Mouse (Mus musculus): Measurements from ENCODE around the gene Gtf2f1. TPM values are rescaled to one million over a fixed set of nuclear protein-coding genes. Genes with fewer than 3 reads are reported as not detected.

Gene Gtf2f1
- total and polyA plus RNA-seq, 3 experiments, result 145 to 171 TPM; not detected in 1

- no peaks in the 10 kb centered on the region for H3K9me3 ChIP-seq (replicated peaks; ENCODE audit: insufficient read depth, low read length)
- peak; percentile 34 for DNase-seq (ENCODE audit: low read depth, low spot score)
- H3K4me3 ChIP-seq (ENCODE audit: control insufficient read depth in 1 of 2, insufficient read depth in 1 of 2, low read depth in 2 of 2, low read length in 2 of 2), result no peak overlapping the region
- no peak overlapping the region for H3K27ac ChIP-seq (ENCODE audit: control insufficient read depth, low read depth, low read length)
- TF ChIP-seq TCF12 (IDR thresholded peaks at IDR 0.05; ENCODE audit: low read depth, low read length) (no peak), SMC3 (IDR thresholded peaks at IDR 0.05; ENCODE audit: low read depth, low read length) (no peak), RCOR1 (IDR thresholded peaks at IDR 0.05; ENCODE audit: low read depth, low read length) (no peak), RAD21 (IDR thresholded peaks at IDR 0.05; ENCODE audit: low read depth, low read length) (no peak), MYC (IDR thresholded peaks at IDR 0.05; ENCODE audit: low read depth, low read length) (no peak), CHD1 (IDR thresholded peaks at IDR 0.05; ENCODE audit: low read depth, low read length) (no peak)
- no peaks in the 10 kb centered on the region for H3K4me1 ChIP-seq (ENCODE audit: control insufficient read depth in 1 of 2, insufficient read depth in 2 of 2, low read length in 2 of 2)
- H3K36me3 ChIP-seq (ENCODE audit: control insufficient read depth in 1 of 2, insufficient read depth in 2 of 2, low read length in 2 of 2), result no peaks in the 10 kb centered on the region
- H3K79me2 ChIP-seq (ENCODE audit: control insufficient read depth, insufficient read depth, low read length, poor library complexity), result no peaks in the 10 kb centered on the region
- peaks cover 10 to 17% of the 10 kb centered on the region in 2 experiments for H3K27me3 ChIP-seq (ENCODE audit: control insufficient read depth in 1 of 2, insufficient read depth in 2 of 2, low read length in 2 of 2)
- H3K9ac ChIP-seq (ENCODE audit: control insufficient read depth, low read depth, low read length, poor library complexity, severe bottlenecking), result no peak overlapping the region
These were observed 37.0 kb downstream of the Gtf2f1 start for GRCm38 (mm10) chr17:56973956-56974707.

DNA sequence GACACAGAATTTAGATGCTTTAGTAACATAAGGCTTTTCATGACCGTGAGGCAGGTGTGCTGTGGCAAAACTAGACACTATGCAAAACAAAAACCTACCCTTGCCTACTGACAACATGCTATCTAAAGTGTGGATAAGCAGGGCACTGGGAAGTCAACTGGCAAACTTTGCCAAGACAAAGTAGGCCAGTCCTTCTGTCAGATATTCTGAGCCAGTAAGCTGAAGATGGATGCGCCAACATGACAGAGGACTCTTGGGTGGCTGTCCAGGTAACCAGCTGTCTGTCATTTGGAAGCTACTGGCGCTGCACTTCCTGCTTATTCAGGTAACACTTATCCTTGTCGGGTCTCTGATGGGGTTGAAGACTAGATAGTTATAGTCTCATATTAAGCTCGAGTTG lies 41.0 kb downstream of the Gtf2f1 start:
- Histone ChIP-seq H3K36me3 (ENCODE audit: control insufficient read depth in 1 of 2, insufficient read depth in 2 of 2, low read length in 2 of 2) (no peaks in the 10 kb centered on the region), H3K27me3 (ENCODE audit: control insufficient read depth in 1 of 2, insufficient read depth in 2 of 2, low read length in 2 of 2) (peaks cover 10 to 46% of the 10 kb centered on the region in 2 experiments), H3K9ac (ENCODE audit: control insufficient read depth, low read depth, low read length, poor library complexity, severe bottlenecking) (no peak overlapping the region), H3K9me3 (replicated peaks; ENCODE audit: insufficient read depth, low read length) (no peaks in the 10 kb centered on the region), H3K79me2 (ENCODE audit: control insufficient read depth, insufficient read depth, low read length, poor library complexity) (no peaks in the 10 kb centered on the region), H3K4me1 (ENCODE audit: control insufficient read depth in 1 of 2, insufficient read depth in 2 of 2, low read length in 2 of 2) (no peaks in the 10 kb centered on the region), H3K4me3 (ENCODE audit: control insufficient read depth in 1 of 2, insufficient read depth in 1 of 2, low read depth in 2 of 2, low read length in 2 of 2) (no peak overlapping the region), H3K27ac (ENCODE audit: control insufficient read depth, low read depth, low read length) (no peak overlapping the region)
- TF ChIP-seq TCF12 (IDR thresholded peaks at IDR 0.05; ENCODE audit: low read depth, low read length) (no peak), EP300 (IDR thresholded peaks at IDR 0.05; ENCODE audit: low read depth in 1 of 2, low read length in 2 of 2) (no peak), ETS1 (IDR thresholded peaks at IDR 0.05; ENCODE audit: low read depth, low read length) (no peak)
- no peak for DNase-seq (ENCODE audit: low read depth, low spot score)

- TF ChIP-seq CHD1 (IDR thresholded peaks at IDR 0.05; ENCODE audit: low read depth, low read length) (no peak), ZKSCAN1 (IDR thresholded peaks at IDR 0.05; ENCODE audit: low read depth, low read length) (no peak), NRF1 (IDR thresholded peaks at IDR 0.05; ENCODE audit: insufficient read depth, low read depth, low read length, poor library complexity, severe bottlenecking) (no peak), ETS1 (IDR thresholded peaks at IDR 0.05; ENCODE audit: low read depth, low read length) (no peak), HCFC1 (IDR thresholded peaks at IDR 0.05; ENCODE audit: low read depth, low read length) (no peak), MYC (IDR thresholded peaks at IDR 0.05; ENCODE audit: low read depth, low read length) (no peak), USF2 (IDR thresholded peaks at IDR 0.05; ENCODE audit: borderline replicate concordance in 1 of 2, insufficient read depth in 1 of 2, low read depth in 1 of 2, low read length in 2 of 2) (no peak), MAFK (IDR thresholded peaks at IDR 0.05; ENCODE audit: borderline replicate concordance, low read depth, low read length) (no peak), POLR2AphosphoS2 (IDR thresholded peaks at IDR 0.05; ENCODE audit: low read length) (no peak), TCF12 (IDR thresholded peaks at IDR 0.05; ENCODE audit: low read depth, low read length) (no peak), UBTF (IDR thresholded peaks at IDR 0.05; ENCODE audit: borderline replicate concordance, insufficient read depth, low read depth, low read length) (no peak), RCOR1 (IDR thresholded peaks at IDR 0.05; ENCODE audit: low read depth, low read length) (no peak), MAX (IDR thresholded peaks at IDR 0.05; ENCODE audit: low read length) (no peak), BHLHE40 (IDR thresholded peaks at IDR 0.05; ENCODE audit: borderline replicate concordance, low read depth, low read length) (no peak), ZMIZ1 (IDR thresholded peaks at IDR 0.05; ENCODE audit: low read depth, low read length) (no peak), CTCF (IDR thresholded peaks at IDR 0.05 in 2 of 3, conservative IDR thresholded peaks at IDR 0.05 in 1 of 3; ENCODE audit: control insufficient read depth in 1 of 3, insufficient read depth in 1 of 3, low read depth in 2 of 3, low read length in 3 of 3, poor library complexity in 1 of 3, severe bottlenecking in 1 of 3) (no peak), USF1 (IDR thresholded peaks at IDR 0.05; ENCODE audit: low read depth, low read length) (no peak), TBP (IDR thresholded peaks at IDR 0.05; ENCODE audit: low read depth, low read length) (no peak), SIN3A (IDR thresholded peaks at IDR 0.05; ENCODE audit: low read length) (no peak)
- DNase-seq (ENCODE audit: low read depth, low spot score), result no peak
- H3K4me1 ChIP-seq (ENCODE audit: control insufficient read depth in 1 of 2, insufficient read depth in 2 of 2, low read length in 2 of 2), result no peaks in the 10 kb centered on the region
- no peak overlapping the region for H3K4me3 ChIP-seq (ENCODE audit: control insufficient read depth in 1 of 2, insufficient read depth in 1 of 2, low read depth in 2 of 2, low read length in 2 of 2)
- no peaks in the 10 kb centered on the region for H3K36me3 ChIP-seq (ENCODE audit: control insufficient read depth in 1 of 2, insufficient read depth in 2 of 2, low read length in 2 of 2)
- no peak overlapping the region for H3K27ac ChIP-seq (ENCODE audit: control insufficient read depth, low read depth, low read length)
- no peaks in the 10 kb centered on the region for H3K79me2 ChIP-seq (ENCODE audit: control insufficient read depth, insufficient read depth, low read length, poor library complexity)
- H3K9ac ChIP-seq (ENCODE audit: control insufficient read depth, low read depth, low read length, poor library complexity, severe bottlenecking), result no peak overlapping the region
- no peaks in the 10 kb centered on the region for H3K9me3 ChIP-seq (replicated peaks; ENCODE audit: insufficient read depth, low read length)
- peaks cover 12 to 48% of the 10 kb centered on the region in 2 experiments for H3K27me3 ChIP-seq (ENCODE audit: control insufficient read depth in 1 of 2, insufficient read depth in 2 of 2, low read length in 2 of 2)
These were observed 41.8 kb downstream of the Gtf2f1 start for GRCm38 (mm10) chr17:56969321-56969720.
